Mouse (Mus musculus) layer of hippocampus, postnatal 36 days (tissue): ENCODE measurements around the gene Abcd3. TPM values are rescaled to one million over a fixed set of nuclear protein-coding genes. Genes with fewer than 3 reads are reported as not detected.

ENCODE experiments used
- DNase-seq, 2 experiments: peaks; one replicate each; pipeline ENCODE4 v3.0.0; 2022
- total RNA-seq, 2 experiments: library from RNA; stranded (reverse); gene quantifications; 2 replicates each; pipeline ENCODE4 v1.2.3; 2021

Abcd3 gene
- 10 to 100 TPM; 56.3 to 59.0 TPM for total RNA-seq

- DNase-seq: peak; percentile 85 to 86
Measured at GRCm38 (mm10) chr3:121814877-121815548, at the start of gene Abcd3. Abcd3 (minus strand) TSS chr3:121815302.

DNA sequence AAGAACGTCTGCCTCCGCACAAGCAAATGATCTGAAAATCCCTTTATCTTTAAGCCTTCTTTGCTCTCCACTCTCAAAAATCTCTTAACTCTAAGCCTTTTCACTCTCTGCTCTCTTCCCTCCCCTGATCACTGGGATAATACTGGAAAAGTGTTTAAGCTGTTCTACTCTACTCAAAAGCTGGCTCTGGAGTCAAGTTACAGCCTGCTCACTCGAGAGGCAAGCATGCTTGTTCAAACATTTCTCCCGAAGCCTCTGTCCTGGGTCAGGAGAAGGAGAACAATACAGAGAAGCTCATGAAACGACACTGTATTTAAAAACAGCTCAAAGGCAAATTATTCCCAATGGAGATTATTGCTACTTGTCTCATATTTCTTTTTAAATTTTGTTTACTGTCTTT, 44.0 kb upstream of the Abcd3 start:
- DNase-seq: no peak

GRCm38 (mm10) chr3:121856131-121856530, 41.0 kb upstream of the Abcd3 start:
- DNase-seq: no peak

GRCm38 (mm10) chr3:121853781-121854520, 38.8 kb upstream of the Abcd3 start:
- DNase-seq: no peak

GRCm38 (mm10) chr3:121852074-121852826, 37.1 kb upstream of the Abcd3 start:
- DNase-seq: no peak

DNA sequence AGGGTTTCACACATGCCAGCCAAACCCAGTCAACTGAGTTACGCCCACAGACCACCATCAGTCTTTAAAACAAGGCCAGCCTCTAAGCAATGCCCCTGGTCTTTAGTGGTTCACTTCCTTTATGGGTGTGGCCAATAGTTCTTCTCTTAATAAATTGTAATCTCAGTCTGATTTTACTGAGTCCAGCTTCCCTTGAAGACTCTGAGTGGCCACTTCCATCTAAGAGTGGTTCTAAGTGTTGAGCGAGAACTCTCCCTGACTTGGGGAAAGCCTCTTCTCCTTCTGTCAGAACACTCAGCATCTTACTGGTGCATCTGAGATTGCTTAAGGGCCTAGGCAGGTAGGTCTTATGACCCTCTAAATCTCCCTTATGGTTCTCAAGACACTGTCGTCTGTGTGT, 35.9 kb upstream of the Abcd3 start:
- DNase-seq: no peak

- DNase-seq: no peak
Measured at GRCm38 (mm10) chr3:121850381-121850780, 35.3 kb upstream of the Abcd3 start.

GRCm38 (mm10) chr3:121847296-121847695, 32.2 kb upstream of the Abcd3 start:
- no peak for DNase-seq

GRCm38 (mm10) chr3:121844658-121845057, 29.6 kb upstream of the Abcd3 start:
- DNase-seq: no peak

DNA sequence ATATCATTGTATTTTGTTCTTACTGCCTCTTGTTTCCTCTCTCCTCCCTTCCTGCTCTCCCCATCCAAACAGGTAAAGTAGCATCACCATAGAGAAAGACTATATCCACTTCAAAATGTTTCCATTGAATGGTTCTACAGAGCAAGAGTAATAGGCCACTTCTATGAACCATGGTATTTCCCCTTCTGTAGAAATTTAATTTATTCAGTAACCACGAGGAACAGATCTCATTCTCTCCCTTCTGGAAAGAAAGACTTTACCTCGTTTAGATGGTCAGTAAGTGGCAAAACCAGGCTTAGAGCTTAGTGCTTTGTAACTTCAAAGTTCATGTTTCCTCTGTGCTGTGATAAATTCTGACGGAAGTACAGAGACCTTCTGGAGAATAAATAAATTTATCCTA, 28.9 kb upstream of the Abcd3 start:
- DNase-seq: no peak

DNA sequence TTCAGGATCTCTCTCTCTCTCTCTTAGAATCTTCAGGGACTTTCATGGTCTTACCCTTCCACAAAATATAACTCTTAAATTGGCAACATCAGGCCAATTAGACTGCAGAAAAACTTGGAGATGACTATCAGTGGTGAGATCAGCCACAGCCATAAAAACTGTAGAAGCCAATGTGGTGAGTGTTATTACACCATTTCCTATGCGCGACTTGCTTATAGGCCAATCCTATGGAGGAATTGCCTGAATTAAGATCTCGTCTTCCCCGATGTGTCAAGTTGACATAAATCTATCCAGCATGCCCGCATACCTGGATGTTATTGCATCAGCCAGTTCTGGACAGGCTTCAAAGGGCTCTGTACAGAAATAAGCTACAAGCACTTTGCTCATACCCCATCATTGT, 28.2 kb upstream of the Abcd3 start:
- DNase-seq: no peak

DNA sequence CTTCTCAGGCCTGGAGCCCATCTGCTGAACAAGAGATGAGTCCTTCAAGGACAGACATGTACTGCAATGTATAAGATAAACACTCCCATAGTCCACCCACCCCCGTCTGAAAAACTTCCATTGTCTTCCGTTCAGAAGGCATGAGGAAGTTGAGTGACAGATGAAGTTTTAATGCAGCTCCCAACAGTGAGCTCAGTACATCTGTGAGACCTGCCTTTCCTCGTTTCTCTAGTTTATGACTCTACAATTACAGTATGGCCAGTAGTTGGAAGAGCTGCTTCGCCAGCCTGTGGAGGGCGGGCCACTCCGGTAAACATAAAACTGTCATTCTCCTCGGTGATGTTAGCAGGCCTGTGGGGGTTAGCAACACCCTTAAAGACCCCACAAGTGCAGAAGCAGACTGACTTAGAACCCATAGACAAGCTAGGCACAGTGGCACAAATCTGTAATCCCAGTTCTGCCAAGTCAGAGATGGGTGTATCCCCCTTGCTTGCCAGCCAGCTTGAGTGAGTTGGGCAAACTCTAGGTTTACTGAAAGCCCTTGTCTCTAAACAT, 27.3 kb upstream of the Abcd3 start:
- no peak for DNase-seq

GRCm38 (mm10) chr3:121841412-121842014, 26.4 kb upstream of the Abcd3 start:
- no peak for DNase-seq

GRCm38 (mm10) chr3:121840351-121840750, 25.2 kb upstream of the Abcd3 start:
- no peak for DNase-seq

DNA sequence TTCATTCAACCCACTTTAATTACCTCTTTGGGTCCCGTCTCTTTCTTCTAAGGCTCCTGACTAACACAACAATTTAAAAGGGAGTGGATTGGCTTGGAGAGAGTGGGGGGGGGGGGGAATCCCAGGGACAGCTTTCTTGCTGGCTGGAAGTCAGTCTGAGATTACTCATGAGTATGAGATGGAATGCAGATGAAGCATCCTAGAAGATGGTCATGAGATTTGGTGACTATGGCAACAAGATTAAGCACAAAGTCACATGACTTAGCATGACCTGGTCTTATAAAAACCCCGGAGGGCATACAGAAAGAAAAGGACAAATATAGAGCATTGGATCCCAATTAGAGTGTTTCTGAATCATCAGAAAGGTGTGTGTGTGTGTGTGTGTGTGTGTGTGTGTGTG, 19.6 kb upstream of the Abcd3 start:
- no peak for DNase-seq

- no peak for DNase-seq
Measured at GRCm38 (mm10) chr3:121834250-121834649, 19.1 kb upstream of the Abcd3 start.

DNA sequence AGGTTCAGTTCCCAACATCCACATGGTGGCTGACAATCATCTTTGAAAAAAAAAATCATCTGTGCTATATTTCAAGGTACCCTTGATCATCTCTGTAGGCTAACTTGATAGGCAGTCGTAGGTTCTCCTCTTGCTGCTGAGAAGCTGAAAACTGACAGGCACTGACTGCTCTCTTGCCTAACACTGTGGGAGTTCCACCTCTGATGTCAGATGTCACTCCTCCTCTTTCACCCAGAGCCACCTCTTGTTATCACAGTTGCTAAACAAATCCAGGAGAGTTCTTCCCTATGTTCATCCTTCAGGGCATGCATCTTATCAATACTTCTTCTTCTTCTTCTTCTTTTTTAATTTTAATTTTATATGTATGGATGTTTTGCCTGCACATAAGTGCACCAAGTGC, 10.0 kb upstream of the Abcd3 start:
- DNase-seq: no peak

DNA sequence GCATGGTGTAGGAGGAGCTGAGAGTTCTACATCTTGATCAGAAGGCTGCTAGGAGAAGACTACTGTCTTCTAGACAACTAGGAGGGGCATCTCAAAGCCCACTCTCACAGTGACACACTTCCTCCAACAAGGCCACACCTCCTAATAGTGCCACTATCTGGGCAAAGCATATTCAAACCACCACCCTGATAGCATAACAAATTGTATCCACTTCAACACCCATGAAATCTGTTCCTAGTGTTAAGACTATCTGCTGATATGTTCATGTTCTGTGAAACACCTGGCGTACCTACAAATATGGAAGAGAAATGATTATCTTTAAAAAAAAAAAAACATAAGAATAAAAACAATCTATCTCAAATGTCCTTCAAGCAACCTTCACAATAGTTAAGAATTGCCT, 9.2 kb upstream of the Abcd3 start:
- DNase-seq: no peak

- no peak for DNase-seq
Measured at GRCm38 (mm10) chr3:121822643-121823042, 7.5 kb upstream of the Abcd3 start.

- no peak for DNase-seq
Measured at GRCm38 (mm10) chr3:121821559-121822143, 6.5 kb upstream of the Abcd3 start.

DNA sequence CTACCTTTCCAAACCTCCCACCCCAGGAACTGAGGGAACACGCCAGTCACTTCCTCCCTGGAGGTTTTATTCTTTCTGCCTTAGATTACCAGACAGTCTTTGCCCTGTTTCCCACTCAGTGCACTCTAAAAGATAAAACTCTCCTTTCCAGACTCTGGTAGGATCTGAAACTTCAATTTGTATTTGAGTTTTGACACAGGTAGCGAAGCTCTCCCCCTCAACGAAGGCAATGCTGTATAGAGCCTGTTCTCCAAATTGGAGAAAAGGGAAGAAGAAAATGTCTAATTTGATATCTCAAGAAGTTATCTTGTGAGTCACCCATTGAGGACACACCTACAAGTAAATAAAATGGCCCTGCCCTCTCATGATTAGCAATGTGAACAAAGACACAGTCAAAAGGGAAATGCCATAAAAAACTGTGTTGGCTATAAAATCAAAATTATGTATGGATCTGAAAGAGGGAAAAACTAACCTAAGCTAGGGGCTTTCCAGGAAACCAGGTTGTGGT, 4.6 kb upstream of the Abcd3 start:
- no peak for DNase-seq

DNA sequence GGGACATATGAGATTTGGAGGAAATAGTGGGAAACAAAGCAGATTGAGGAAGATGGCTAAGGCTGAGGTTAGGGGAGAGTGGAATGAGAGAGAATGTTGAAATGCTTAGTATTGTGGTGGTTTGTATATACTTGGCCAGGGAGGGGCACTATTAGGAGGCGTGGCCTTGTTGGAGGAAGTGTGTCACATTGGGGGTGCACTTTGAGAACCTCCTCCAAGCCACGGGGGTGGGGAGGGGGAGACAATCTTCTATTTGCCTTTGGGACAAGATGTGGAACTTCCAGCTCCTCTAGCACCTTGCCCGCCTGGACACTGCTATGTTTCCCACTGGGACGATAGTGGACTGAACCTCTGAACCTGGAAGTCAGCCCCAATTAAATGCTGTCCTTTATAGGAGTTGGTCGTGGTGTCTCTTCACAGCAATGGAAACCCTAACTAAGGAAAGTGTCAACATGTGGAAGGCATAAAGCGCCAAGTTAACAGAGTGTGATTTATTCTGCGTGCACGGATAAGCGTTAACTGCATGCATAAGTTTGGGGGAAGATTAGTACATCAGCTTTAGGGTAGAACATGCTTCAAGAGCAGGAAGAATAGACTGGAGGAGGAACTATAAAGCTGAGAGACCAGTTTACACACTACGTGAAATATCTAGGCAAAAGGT, 3.8 kb upstream of the Abcd3 start:
- no peak for DNase-seq
